Mouse (Mus musculus): Measurements from ENCODE around the gene Rapgef3.

DNA sequence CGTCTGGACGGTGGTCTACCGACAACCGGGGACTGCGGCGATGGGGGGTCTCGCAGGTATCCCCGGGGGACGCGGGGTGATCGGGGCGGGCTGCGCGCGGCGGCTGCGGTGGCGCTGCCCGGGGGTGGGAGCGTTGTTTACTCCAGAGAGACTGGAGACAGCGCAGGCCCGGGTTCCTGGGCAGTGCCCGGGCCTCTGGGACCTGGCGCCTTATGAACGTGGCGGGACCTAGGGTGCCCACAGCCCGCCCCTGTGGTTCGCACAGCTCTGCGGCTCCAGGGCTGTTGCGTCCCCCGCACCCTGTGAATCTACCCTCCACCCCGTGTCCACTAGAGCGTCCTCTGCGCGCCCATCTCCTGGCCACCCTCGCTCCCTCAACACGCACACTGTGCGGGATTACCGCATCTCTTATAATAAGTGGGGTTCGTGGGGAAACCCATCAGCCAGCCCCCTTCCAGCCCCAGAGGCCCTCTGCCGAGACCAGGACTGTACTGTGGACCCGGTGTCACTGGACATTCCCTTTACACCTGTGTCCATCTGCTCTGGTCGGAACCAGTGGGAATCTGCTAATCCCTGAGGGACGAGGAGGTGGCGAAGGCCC, 16.9 kb upstream of the Rapgef3 start:
- TF ChIP-seq USF1 (IDR thresholded peaks at IDR 0.05; ENCODE audit: low read depth) (no peak), CTCF (IDR thresholded peaks at IDR 0.05; ENCODE audit: control insufficient read depth, insufficient read depth, insufficient read length) (no peak), MAX (IDR thresholded peaks at IDR 0.05) (no peak), MYOG (IDR thresholded peaks at IDR 0.05; ENCODE audit: control insufficient read depth, extremely low read depth, insufficient read length) (no peak), MYOD1 (IDR thresholded peaks at IDR 0.05; ENCODE audit: control insufficient read depth, insufficient read length, low read depth) (no peak), CEBPB (IDR thresholded peaks at IDR 0.05; ENCODE audit: low read depth) (no peak)

All from C2C12 (cell line).